Mouse (Mus musculus) spleen, postnatal 14 days (tissue): ENCODE results near the gene Hist2h2be.
"Not testable (repeated sequence)": the region's sequence is repeated elsewhere in the genome, so short reads cannot be mapped to it uniquely, and the experiment has no call there.

Experiments
- DNase-seq, 2 experiments: peaks; one replicate each; pipeline ENCODE4 v3.0.0; 2021 to 2022; ENCODE audit warnings: low spot score in 2 of 2

Gene Hist2h2be

DNA sequence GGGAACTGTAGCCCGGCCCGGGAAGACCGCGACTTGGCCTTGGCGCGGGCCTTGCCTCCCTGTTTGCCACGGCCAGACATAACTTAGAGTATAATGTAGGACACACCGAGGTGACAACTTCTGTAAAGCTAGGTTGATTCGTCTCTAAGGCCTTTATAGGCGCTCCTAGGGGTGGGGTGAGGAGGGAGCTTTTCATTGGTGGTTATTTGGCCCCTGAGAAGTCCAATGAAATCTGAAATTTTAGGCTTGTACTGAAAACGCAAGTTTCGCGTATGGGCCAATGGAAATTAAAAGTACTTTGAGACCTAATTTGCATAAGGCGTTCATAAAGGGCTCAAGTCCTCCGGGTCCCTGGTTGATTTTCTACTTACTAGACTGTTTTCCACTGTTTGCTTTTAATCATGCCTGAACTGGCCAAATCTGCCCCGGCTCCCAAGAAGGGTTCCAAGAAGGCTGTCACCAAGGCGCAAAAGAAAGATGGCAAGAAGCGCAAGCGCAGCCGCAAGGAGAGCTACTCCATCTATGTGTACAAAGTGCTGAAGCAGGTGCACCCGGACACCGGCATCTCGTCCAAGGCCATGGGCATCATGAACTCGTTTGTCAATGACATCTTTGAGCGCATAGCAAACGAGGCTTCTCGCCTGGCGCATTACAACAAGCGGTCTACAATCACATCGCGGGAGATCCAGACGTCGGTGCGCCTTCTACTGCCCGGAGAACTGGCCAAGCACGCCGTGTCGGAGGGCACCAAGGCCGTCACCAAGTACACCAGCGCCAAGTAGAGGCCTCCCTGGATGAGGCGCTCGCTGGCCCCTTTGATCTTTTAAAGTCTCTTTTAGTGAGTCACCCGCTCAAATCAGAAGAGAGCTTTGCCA lies at the start of gene Hist2h2be, which contains the start of gene Hist2h2ac:
Hist2h2be (plus strand) TSS at position 355 of the 875 bp plus-strand sequence.
Hist2h2ac (minus strand) TSS at position 116 of the 875 bp plus-strand sequence.
- DNase-seq = peak; percentile 78 to 83

DNA sequence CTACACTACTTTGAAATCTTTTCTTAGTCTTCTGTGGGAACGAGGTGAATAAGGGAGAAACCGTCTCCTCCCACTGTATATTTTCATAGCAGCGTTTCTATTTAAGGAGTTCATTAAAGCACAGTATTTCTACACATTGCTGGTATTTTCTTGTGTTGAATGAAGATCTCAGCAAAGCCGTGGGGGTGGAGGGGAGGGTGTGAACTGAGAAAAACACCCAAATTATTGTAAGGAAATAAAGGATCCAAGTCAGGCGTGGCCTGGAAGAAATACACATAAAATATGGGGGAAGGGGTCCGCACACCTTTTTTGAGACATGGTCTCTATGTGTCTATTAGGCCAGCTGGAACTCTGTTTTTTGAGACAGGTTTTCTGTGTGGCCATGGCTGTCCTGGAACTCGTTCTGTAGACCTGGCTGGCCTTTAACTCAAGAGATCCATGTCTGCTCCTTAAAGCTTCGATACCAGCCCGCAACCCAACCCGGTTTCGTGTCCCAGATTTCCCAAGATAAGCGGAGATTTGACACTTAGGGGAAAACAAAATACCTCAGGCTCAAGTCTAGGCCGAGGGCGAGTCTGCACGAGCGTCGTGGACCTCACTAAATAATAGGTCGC lies 49.2 kb upstream of the Hist2h2be start:
- no peak for DNase-seq

GRCm38 (mm10) chr3:96172197-96173178 lies 48.4 kb upstream of the Hist2h2be start, which contains the start of gene Sf3b4:
Gene Sf3b4, plus strand, starts transcription at chr3:96172332.
- peak; percentile 70 to 78 for DNase-seq

GRCm38 (mm10) chr3:96173185-96173584 lies 47.7 kb upstream of the Hist2h2be start:
- DNase-seq = no peak

GRCm38 (mm10) chr3:96174042-96174441 lies 46.9 kb upstream of the Hist2h2be start:
- DNase-seq = not testable (repeated sequence)

- DNase-seq = no peak
Observed at GRCm38 (mm10) chr3:96175251-96175650, 45.7 kb upstream of the Hist2h2be start.

DNA sequence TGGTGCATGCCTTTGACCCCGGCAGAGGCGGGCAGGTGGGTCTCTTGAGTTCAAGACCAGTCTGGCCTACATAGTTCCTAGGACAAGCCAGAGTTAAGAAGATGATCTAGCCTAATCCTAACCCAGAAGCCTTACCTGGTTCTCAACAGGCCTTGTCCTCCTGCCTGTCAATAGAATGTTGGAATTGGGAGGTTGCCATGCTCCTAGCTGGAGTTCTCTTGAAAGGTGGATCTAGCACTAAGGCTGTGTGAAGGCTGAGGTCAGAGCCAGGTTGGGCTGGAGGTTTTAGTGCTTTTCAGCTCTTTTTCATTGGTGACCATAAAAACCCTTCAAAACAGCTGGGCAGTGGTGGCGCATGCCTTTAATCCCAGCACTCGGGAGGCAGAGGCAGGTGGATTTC lies 42.5 kb upstream of the Hist2h2be start:
- no peak for DNase-seq

- no peak for DNase-seq
Observed at GRCm38 (mm10) chr3:96178902-96179301, 42.0 kb upstream of the Hist2h2be start.

GRCm38 (mm10) chr3:96179531-96179930 lies 41.4 kb upstream of the Hist2h2be start:
- DNase-seq = no peak

DNA sequence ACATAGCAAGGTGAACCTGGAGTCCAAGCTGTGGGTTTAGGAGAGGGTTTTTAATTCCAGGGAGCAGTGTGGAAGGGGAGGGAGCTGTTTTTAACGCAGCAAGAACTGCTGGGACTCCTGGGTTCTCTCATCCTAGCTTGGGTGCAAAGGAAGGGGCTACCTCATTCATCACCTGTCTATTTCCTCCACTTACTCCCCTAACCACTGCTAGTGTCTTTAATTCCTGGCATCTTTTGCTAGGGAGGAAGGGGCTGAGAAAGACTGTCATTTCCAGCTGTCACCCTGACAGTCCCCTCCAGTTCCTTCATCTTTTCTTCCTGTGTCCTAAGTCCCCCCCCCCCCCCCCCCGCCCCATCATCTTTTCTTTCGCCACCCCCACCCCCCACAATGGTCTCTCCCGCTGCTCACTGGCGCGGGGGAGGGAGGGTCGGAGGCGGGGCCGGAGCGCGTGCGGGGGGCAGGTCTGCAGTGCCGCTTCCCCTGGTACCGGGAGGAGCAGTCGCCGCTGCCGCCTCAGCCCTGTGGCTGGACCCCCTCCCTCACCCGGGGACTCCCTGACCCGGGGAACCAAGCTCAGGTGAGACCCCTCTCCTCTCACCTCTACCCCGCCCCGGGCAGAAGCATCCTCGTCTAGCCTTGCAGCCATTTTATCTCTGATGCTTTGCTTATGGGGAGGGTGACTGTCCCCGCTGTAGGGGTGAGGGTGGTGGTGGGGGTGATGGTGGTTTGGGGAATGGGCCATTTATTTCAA lies 40.0 kb upstream of the Hist2h2be start, which contains the start of gene Sv2a:
Sv2a (plus strand) TSS at position 425 of the 751 bp plus-strand sequence.
- peak in 1 of 2 experiments; percentile 30 for DNase-seq

DNA sequence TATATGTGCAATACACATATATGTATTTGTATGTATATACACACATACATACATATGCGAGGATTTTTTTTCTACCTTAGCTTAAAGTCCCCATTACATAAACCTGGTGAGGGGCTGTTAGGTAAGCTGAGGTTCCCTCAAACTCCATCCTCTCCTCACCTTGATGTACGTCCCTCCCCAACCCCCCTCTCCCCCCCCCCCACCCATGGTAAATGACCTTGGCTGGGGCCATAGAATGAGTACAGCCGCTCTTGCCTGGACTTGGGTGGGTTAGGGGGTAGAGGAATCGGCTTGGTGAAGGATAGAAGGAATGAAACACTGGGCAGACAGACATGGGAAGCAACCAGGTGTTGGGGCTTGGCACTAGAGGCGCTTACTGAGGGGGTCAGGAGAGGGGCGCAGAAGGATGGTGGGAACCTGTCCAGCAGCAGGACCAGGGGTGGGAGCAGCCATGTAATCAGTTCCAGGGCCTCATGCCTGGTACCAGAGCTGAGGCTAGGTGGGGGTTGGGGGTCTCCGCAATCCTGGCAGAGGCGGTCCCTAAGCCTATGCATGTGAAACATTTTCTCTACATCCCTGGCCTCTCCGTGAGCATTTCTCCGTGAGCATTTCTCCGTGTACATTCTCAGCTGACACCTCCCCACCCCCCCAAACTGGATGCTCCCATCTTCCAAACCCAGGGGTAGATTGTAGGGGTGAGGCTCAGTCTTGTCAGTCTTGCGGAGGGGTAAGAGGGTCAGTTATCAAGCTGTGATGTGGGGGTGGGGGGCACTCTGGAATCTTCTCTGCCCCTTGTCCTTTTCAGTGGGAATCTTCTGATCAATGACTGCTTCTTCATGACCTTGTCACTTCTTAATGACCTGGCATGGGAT lies 39.2 kb upstream of the Hist2h2be start:
- no peak for DNase-seq

- DNase-seq = no peak
Observed at GRCm38 (mm10) chr3:96182382-96182776, 38.5 kb upstream of the Hist2h2be start.

GRCm38 (mm10) chr3:96192977-96193376 lies 27.9 kb upstream of the Hist2h2be start:
- DNase-seq = no peak

- no peak for DNase-seq
Observed at GRCm38 (mm10) chr3:96194966-96195365, 26.0 kb upstream of the Hist2h2be start.

- no peak for DNase-seq
Observed at GRCm38 (mm10) chr3:96195616-96196313, 25.2 kb upstream of the Hist2h2be start.

DNA sequence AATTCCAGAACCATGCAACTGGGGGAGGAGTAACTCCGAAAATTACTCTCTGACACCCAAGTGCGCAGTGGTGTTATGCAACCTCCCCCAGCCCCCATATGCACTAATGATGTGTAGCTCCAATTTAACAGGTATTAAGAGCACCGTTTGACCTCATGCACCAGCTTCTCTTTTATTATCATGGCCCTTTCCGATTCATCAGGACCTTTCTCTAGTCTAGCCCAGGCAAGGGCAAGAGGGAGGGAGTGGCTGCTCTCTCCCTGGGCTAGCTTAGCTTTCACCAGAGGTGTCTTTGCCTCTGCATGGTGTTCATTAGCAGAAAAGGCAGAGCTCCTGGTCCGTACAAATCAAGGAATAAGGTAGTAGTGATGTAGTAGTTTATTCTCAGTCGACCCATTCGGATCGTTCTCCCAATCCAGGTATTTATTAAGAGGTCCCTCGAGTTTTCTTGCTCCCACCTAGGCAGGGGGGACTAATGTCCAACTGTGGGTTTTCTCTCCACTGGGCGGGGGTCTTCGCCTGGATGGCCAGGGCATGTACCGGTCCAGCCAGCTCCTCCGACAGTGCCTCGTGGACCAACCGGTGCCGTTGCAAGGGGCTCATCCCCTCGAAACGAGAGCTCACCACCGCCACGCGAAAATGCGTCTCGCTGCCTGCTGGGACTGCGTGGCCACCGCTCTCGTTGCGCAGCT lies 24.3 kb upstream of the Hist2h2be start:
- no peak for DNase-seq

- peak; percentile 68 to 77 for DNase-seq
Observed at GRCm38 (mm10) chr3:96197129-96197749, 23.7 kb upstream of the Hist2h2be start.

- DNase-seq = no peak
Observed at GRCm38 (mm10) chr3:96198181-96198580, 22.7 kb upstream of the Hist2h2be start.
